Mouse (Mus musculus) gonadal fat pad, adult 2 months (tissue): ENCODE results near the gene Arxes2. TPM values are rescaled to one million over a fixed set of nuclear protein-coding genes. Genes with fewer than 3 reads are reported as not detected.
"Not testable (repeated sequence)": the region's sequence is repeated elsewhere in the genome, so short reads cannot be mapped to it uniquely, and the experiment has no call there.

Experiments used
- DNase-seq: peaks from one replicate; pipeline ENCODE4 v3.0.0-alpha.2; 2012; ENCODE audit warnings: low read depth
- polyA plus RNA-seq: library from polyadenylated mRNA; depleted of rRNA; stranded (reverse); fragments of >200 nt; gene quantifications from 2 replicates; pipeline ENCODE4 v1.2.3, GENCODE M21; 2012; rRNA removed

Gene Arxes2
- polyA plus RNA-seq: 33.6 and 36.5 TPM in 2 replicates

GRCm38 (mm10) chrX:135993664-135994119 lies at the start of gene Arxes2:
Arxes2 (plus strand) TSS chrX:135993824.
- not testable (repeated sequence) for DNase-seq

DNA sequence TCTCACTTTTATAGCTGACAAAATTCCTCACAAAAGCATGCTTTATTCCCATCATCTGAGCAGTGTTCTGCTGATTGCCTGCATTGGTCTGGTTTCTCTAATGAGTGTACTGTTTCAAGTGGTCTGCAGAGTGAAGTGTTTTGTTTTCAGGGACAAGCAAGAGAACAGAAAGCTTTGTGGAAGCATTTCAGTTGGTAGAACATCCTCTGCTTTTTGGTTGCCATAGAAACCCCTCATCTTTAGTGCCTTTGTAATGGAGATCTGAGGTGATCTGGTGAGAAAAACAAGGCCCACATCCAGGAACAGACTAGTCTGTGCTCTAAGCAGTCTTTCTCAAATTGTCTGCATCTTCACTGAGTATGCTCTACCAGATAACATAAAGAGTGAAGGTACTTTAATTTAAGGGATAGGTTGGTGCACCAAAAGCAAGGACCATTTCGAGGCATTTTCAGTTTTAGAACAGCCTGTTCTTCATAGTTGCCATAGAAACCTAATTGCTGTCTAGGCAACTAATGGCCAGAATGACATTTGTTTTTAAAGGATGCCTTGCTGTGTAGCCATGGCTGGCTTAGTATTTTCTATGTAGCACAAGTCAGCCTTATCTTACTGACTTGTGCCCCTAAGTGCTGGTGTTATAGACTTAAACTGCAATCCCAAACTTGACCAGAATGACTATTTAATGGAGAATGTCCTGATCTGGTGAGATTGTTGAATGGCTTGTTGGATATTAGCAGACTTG lies 44.8 kb upstream of the Arxes2 start:
- no peak for DNase-seq

- DNase-seq: no peak
Measured at GRCm38 (mm10) chrX:135956988-135957690, 36.5 kb upstream of the Arxes2 start.

- DNase-seq: no peak
Measured at GRCm38 (mm10) chrX:135957691-135958081, 35.9 kb upstream of the Arxes2 start.

- DNase-seq: no peak
Measured at GRCm38 (mm10) chrX:135958589-135959225, 34.9 kb upstream of the Arxes2 start.

DNA sequence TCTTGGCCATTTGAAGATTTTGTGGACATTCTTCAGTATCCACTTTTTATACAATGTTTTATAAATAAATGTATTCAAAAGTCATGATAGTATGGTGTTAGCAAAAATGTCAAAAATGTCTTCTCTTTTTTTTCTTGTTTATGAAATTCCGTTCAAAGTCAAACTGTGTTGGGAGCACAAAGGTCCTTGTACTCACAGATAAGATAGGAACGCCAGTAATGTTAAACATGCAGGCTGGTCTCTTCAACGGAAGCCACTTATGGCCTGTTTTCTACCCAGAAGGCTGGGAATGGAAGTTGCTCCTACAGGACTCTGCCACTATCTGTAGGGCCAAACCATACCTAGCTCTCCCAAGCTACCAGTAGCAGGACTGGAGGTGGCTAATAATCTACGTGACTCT lies 34.1 kb upstream of the Arxes2 start:
- DNase-seq: no peak

- no peak for DNase-seq
Measured at GRCm38 (mm10) chrX:135962342-135962741, 31.3 kb upstream of the Arxes2 start.

DNA sequence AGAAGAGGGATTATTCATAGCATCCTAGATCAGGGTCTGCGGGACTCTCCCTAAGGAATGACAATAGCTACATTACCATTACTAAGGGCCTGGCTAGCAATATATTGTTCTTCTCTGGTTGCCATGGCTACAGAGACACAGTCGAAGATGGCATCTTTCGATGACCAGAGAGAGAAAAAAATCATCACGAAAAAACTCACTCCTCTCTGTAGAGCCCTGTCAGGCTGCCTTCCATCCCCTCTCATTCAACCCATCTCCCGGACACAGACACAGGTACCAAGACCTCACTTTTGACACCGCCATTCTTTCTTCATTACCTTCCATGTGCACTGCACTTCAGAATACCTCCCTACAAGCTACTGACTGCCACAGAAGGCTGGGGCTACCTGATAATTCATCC lies 30.5 kb upstream of the Arxes2 start:
- no peak for DNase-seq

- DNase-seq: no peak
Measured at GRCm38 (mm10) chrX:135963629-135964028, 30.0 kb upstream of the Arxes2 start.

GRCm38 (mm10) chrX:135973597-135974423 lies 19.8 kb upstream of the Arxes2 start:
- DNase-seq: no peak

DNA sequence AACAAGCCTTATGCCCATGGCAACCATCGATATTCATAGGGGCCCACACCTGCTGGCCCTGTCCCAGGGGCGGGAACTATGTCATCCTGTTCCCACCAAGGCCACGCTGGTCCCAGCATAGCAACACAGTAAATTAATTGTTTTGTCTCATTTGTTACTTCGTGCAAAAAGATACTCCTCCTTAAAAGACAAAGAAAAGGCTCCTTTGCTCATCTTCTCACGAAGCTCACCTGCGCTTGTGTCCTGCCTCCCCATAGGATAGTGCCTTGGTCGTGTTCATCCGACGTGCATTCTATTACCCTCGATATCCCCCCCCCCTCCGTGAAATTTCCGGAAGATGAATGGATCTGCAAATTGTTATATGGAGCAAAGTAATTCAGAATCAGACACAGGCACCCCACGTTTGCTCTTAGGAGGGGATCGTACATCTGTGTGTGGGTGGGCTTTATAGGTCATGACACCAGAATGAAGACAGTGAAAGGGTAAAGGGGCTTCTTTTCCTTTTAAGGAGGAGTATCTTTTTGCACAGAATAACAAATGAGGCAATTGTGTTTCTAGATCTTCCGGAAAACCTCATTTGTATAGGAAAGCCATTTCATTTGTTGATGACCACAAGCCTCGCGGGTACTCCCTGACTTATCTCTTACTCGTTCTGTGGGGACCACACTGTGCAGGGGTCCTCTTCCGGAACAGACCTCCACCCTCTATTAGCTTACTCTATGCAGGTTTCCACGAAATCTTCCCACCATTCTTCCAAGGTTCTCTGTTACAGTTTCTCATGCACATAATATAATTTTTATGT lies 19.0 kb upstream of the Arxes2 start:
- no peak for DNase-seq

DNA sequence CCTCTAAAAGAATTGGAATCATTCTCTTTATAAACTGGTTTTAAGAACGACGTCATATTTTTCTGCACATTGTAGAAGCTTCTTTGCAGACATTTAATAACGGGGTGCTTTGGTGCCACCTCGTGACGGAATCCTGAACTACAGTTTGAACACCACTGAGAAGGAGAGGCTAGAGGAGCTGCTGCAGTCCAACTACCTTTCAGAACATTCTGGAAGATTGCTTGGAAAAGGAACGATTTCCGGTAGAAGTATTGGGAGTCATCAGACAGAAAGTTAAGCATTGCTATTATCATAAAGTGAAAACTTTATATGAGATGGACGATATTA lies 18.4 kb upstream of the Arxes2 start:
- no peak for DNase-seq

DNA sequence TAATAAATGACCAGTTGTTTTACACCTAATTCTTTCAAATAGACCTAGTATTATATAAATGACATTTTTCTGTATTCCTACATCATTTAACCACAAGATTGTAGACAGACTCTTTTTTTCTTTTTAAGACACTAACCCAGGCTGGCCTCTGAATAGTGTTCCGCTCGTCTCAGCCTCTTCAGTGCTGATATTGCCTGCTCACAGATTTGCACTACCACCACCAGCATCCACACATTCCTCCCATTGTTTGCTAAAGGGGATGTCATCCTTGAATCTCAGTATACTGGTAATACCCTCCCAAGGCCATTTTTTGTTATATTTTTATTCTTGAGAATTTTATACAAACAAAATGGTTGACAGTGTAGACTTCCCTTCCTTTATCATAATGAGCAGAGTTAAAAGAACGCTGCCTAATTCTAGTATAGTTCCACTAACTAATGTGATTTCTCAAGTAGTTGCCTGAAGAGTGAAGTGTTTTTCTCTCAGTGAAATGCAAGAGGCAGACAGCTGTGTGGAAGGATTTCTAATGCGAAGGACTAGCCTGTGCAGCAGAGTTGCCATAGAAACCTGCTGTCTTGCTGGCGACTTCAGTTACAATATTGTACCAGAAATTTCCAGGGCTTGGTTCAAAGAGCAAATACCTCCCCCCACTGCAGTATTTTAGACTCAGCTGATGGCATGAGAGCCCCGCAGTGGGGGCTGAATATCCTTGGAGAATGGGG lies 8.9 kb upstream of the Arxes2 start:
- DNase-seq: no peak

GRCm38 (mm10) chrX:135986267-135986666 lies 7.4 kb upstream of the Arxes2 start:
- DNase-seq: no peak

- no peak for DNase-seq
Measured at GRCm38 (mm10) chrX:135990661-135991060, 3.0 kb upstream of the Arxes2 start.

DNA sequence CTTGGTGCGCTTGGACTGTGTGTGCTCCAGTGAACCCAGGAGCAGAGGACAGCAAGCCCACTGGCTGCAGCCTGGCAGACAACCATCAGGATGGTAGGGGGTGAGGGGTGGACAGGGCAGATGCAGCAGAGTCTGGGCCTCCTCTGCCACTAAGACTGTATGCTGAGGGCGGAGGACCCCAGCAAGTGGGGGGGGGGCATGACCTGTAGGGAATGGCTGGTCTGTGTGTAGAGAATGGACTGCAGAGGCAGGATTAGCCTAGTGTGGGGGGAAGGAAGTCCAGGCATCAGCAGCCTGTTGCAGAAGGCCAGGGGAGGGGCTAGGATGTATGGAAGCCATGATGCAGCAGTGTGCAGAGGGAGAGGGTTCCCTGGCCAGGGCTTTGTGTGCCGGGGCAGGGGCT lies 431 bp upstream of the Arxes2 start:
- not testable (repeated sequence) for DNase-seq

- DNase-seq: no peak
Measured at GRCm38 (mm10) chrX:136007199-136007843, 13.7 kb downstream of the Arxes2 start.

DNA sequence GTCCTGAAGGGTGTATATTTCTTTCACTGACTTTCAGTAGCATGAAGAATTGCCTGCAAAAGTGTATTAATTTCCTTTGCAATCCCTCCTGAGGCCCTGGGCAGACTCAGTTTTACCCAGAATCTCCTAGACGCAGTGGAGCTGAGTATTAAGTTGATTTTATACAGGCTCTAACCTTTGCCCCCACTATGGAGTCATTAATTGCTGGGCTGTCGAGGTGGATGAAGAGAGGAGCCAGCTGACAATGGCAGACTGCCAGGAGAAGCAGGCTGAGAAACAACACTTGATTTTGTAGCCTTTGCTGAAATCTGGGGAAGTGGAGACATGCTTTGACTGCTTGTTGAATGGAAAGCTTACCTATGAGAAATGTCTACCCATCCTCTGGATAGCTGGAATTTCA lies 20.8 kb downstream of the Arxes2 start:
- DNase-seq: no peak

GRCm38 (mm10) chrX:136030331-136030730 lies 36.7 kb downstream of the Arxes2 start:
- no peak for DNase-seq
